Mouse (Mus musculus) heart, embryonic 16.5 days (tissue): ENCODE results near the gene Slc35d2. TPM values are rescaled to one million over a fixed set of nuclear protein-coding genes. Genes with fewer than 3 reads are reported as not detected.

Source experiments
- ATAC-seq: fragments of 200-750 bp; cut with Nextera tagmentation; replicated peaks from 2 replicates; pipeline ENCODE4 v1.8.0; 2017; ENCODE audit warnings: moderate number of reproducible peaks; ENCODE audit not compliant: insufficient read depth, low FRiP score; ENCODE audit errors: extremely low read depth
- H3K27ac ChIP-seq: fragments of 300-500 bp; sonication (generic); 2 replicates; pipeline ENCODE4 v1.5.1; 2014; ENCODE audit warnings: mild to moderate bottlenecking, low read length, control low read depth, moderate library complexity
- H3K27me3 ChIP-seq: fragments of 300-500 bp; sonication (generic); 2 replicates; pipeline ENCODE4 v1.6.1; 2014; ENCODE audit warnings: low read length, mixed read lengths; ENCODE audit not compliant: control insufficient read depth, insufficient read depth
- H3K36me3 ChIP-seq: fragments of 300-500 bp; sonication (generic); 2 replicates; pipeline ENCODE4 v1.6.1; 2014; ENCODE audit not compliant: control insufficient read depth, insufficient read depth
- H3K4me1 ChIP-seq: fragments of 300-500 bp; sonication (generic); 2 replicates; pipeline ENCODE4 v1.6.1; 2014; ENCODE audit warnings: low read length, mixed read lengths; ENCODE audit not compliant: control insufficient read depth, insufficient read depth
- H3K4me2 ChIP-seq: fragments of 300-500 bp; sonication (generic); 2 replicates; pipeline ENCODE4 v1.6.1; 2014; ENCODE audit warnings: low read depth, mild to moderate bottlenecking, control low read depth, low read length
- H3K4me3 ChIP-seq: fragments of 300-500 bp; sonication (generic); 2 replicates; pipeline ENCODE4 v1.5.1; 2014; ENCODE audit warnings: mild to moderate bottlenecking, control low read depth, low read length
- H3K9ac ChIP-seq: fragments of 300-500 bp; sonication (generic); 2 replicates; pipeline ENCODE4 v1.6.1; 2014; ENCODE audit warnings: low read length, control low read depth
- H3K9me3 ChIP-seq: fragments of 300-500 bp; sonication (generic); replicated peaks from 2 replicates; pipeline ENCODE4 v1.6.1; 2016; ENCODE audit warnings: low read length; ENCODE audit not compliant: control insufficient read depth
- WGBS: fragments of 180-500 bp; shearing (Covaris S2); extraction: QIAGEN DNeasy Blood & Tissue Kit; methylation state at CpG from one replicate; pipeline ENCODE4 v1.1.7; 2014; 5-methylcytosine and 5-hydroxymethylcytosine counted together
- polyA plus RNA-seq: library from polyadenylated mRNA; unstranded; fragments of >200 nt; fragmentation: Nextera tagmentation; extraction: Ambion mirVana; gene quantifications from 2 replicates; pipeline ENCODE4 v1.2.1, GENCODE M21; 2015

Slc35d2 gene
- polyA plus RNA-seq, 1 experiment from 2014 or later: 5.2 TPM

GRCm38 (mm10) chr13:64088057-64088456, 41.1 kb downstream of the Slc35d2 start:
- ATAC-seq: no peak
- 0 out of 2 replicates have a peak, but pooled peaks cover 2% of the 10 kb centered on the region for H3K4me1 ChIP-seq
- H3K36me3 ChIP-seq: no peaks in the 10 kb centered on the region
- H3K4me2 ChIP-seq: no peak overlapping the region
- no peak overlapping the region for H3K4me3 ChIP-seq
- H3K9ac ChIP-seq: no peak overlapping the region
- H3K9me3 ChIP-seq: no peaks in the 10 kb centered on the region
- no peaks in the 10 kb centered on the region for H3K27me3 ChIP-seq
- no peak overlapping the region for H3K27ac ChIP-seq
- 50% methylated on average over 7 of the region's 7 CpGs for WGBS

- 0 out of 2 replicates have a peak, but pooled peaks cover 2% of the 10 kb centered on the region for H3K4me1 ChIP-seq
- 87% methylated on average over 5 of the region's 5 CpGs for WGBS
- H3K4me2 ChIP-seq: no peak overlapping the region
- H3K9ac ChIP-seq: no peak overlapping the region
- no peak for ATAC-seq
- H3K27ac ChIP-seq: no peak overlapping the region
- H3K4me3 ChIP-seq: no peak overlapping the region
- H3K27me3 ChIP-seq: no peaks in the 10 kb centered on the region
- H3K9me3 ChIP-seq: no peaks in the 10 kb centered on the region
- H3K36me3 ChIP-seq: no peaks in the 10 kb centered on the region
Measured at GRCm38 (mm10) chr13:64086036-64086435, 43.1 kb downstream of the Slc35d2 start.

- no peak overlapping the region for H3K27ac ChIP-seq
- ATAC-seq: no peak
- no peak overlapping the region for H3K9ac ChIP-seq
- no peaks in the 10 kb centered on the region for H3K27me3 ChIP-seq
- H3K9me3 ChIP-seq: no peaks in the 10 kb centered on the region
- H3K4me1 ChIP-seq: 0 out of 2 replicates have a peak, but pooled peaks cover 2% of the 10 kb centered on the region
- no peaks in the 10 kb centered on the region for H3K36me3 ChIP-seq
- H3K4me3 ChIP-seq: no peak overlapping the region
- 75% methylated on average over 3 of the region's 3 CpGs for WGBS
- H3K4me2 ChIP-seq: no peak overlapping the region
Measured at GRCm38 (mm10) chr13:64083331-64083730, 45.8 kb downstream of the Slc35d2 start.

- Histone ChIP-seq H3K4me3 (no peak overlapping the region), H3K9ac (no peak overlapping the region), H3K9me3 (no peaks in the 10 kb centered on the region), H3K36me3 (no peaks in the 10 kb centered on the region), H3K4me1 (no peaks in the 10 kb centered on the region), H3K4me2 (no peak overlapping the region), H3K27ac (no peak overlapping the region), H3K27me3 (no peaks in the 10 kb centered on the region)
- WGBS: 39% methylated on average over 16 of the region's 16 CpGs
- no peak for ATAC-seq
Measured at GRCm38 (mm10) chr13:64081012-64081919, 47.9 kb downstream of the Slc35d2 start.

GRCm38 (mm10) chr13:64077591-64077990, 51.6 kb downstream of the Slc35d2 start:
- 83% methylated on average over 5 of the region's 5 CpGs for WGBS
- no peak overlapping the region for H3K27ac ChIP-seq
- no peak overlapping the region for H3K4me2 ChIP-seq
- ATAC-seq: no peak
- H3K27me3 ChIP-seq: no peaks in the 10 kb centered on the region
- H3K36me3 ChIP-seq: no peaks in the 10 kb centered on the region
- H3K4me3 ChIP-seq: no peak overlapping the region
- H3K9me3 ChIP-seq: no peaks in the 10 kb centered on the region
- H3K9ac ChIP-seq: no peak overlapping the region
- no peaks in the 10 kb centered on the region for H3K4me1 ChIP-seq

- Histone ChIP-seq H3K4me2 (no peak overlapping the region), H3K9me3 (no peaks in the 10 kb centered on the region), H3K36me3 (no peaks in the 10 kb centered on the region), H3K27me3 (no peaks in the 10 kb centered on the region), H3K9ac (no peak overlapping the region), H3K4me1 (no peaks in the 10 kb centered on the region), H3K4me3 (no peak overlapping the region), H3K27ac (no peak overlapping the region)
- WGBS: 78% methylated on average over 4 of the region's 4 CpGs
- ATAC-seq: no peak
Measured at GRCm38 (mm10) chr13:64076074-64076473, 53.1 kb downstream of the Slc35d2 start.

- H3K4me1 ChIP-seq: peaks cover 8% of the 10 kb centered on the region
- no peak overlapping the region for H3K4me3 ChIP-seq
- no peaks in the 10 kb centered on the region for H3K9me3 ChIP-seq
- no peak overlapping the region for H3K27ac ChIP-seq
- no peaks in the 10 kb centered on the region for H3K36me3 ChIP-seq
- WGBS: 19% methylated on average over 3 of the region's 3 CpGs
- H3K27me3 ChIP-seq: no peaks in the 10 kb centered on the region
- ATAC-seq: no peak
- no peak overlapping the region for H3K9ac ChIP-seq
- no peak overlapping the region for H3K4me2 ChIP-seq
Measured at GRCm38 (mm10) chr13:64066653-64067052, 62.5 kb downstream of the Slc35d2 start.

- H3K4me1 ChIP-seq: peaks cover 8% of the 10 kb centered on the region
- no peaks in the 10 kb centered on the region for H3K9me3 ChIP-seq
- no peak overlapping the region for H3K4me3 ChIP-seq
- H3K27ac ChIP-seq: no peak overlapping the region
- H3K27me3 ChIP-seq: no peaks in the 10 kb centered on the region
- H3K9ac ChIP-seq: no peak overlapping the region
- ATAC-seq: no peak
- no peak overlapping the region for H3K4me2 ChIP-seq
- no peaks in the 10 kb centered on the region for H3K36me3 ChIP-seq
Measured at GRCm38 (mm10) chr13:64064276-64064675, 64.9 kb downstream of the Slc35d2 start.

- Histone ChIP-seq H3K9ac (no peak overlapping the region), H3K27ac (no peak overlapping the region), H3K4me2 (no peak overlapping the region), H3K9me3 (no peaks in the 10 kb centered on the region), H3K36me3 (no peaks in the 10 kb centered on the region), H3K4me3 (no peak overlapping the region), H3K27me3 (no peaks in the 10 kb centered on the region), H3K4me1 (peaks cover under 1% of the 10 kb centered on the region; the same call in 1 of the 2 replicates)
- no peak for ATAC-seq
- 84% methylated on average over 5 of the region's 5 CpGs for WGBS
Measured at GRCm38 (mm10) chr13:64060935-64061506, 68.1 kb downstream of the Slc35d2 start.
